Mouse (Mus musculus): ENCODE measurements around the gene Syn3. TPM values are rescaled to one million over a fixed set of nuclear protein-coding genes. Genes with fewer than 3 reads are reported as not detected.

Gene Syn3
- total RNA-seq, 1 experiment from 2014 or later, result 3.4 TPM

DNA sequence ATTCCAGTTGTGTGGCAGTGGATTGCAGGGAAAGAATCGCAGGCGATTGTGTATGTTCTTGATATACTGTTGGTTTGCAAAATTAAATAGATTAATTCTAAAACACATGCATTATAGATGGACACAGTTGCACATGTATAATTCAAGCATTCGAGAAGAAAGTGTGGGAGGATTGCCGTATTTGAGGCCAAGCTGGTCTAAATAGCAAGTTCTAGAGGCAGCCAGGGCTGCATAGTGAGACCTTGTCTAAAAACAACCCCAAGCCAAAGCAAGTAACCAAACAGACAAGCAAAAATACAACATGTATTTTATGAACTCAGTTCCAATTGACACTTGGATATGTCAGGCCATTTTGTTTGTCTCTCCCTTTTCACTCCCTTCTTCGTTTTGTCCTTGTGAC is 223.1 kb downstream of the Syn3 start:
- DNase-seq, result no peak

DNA sequence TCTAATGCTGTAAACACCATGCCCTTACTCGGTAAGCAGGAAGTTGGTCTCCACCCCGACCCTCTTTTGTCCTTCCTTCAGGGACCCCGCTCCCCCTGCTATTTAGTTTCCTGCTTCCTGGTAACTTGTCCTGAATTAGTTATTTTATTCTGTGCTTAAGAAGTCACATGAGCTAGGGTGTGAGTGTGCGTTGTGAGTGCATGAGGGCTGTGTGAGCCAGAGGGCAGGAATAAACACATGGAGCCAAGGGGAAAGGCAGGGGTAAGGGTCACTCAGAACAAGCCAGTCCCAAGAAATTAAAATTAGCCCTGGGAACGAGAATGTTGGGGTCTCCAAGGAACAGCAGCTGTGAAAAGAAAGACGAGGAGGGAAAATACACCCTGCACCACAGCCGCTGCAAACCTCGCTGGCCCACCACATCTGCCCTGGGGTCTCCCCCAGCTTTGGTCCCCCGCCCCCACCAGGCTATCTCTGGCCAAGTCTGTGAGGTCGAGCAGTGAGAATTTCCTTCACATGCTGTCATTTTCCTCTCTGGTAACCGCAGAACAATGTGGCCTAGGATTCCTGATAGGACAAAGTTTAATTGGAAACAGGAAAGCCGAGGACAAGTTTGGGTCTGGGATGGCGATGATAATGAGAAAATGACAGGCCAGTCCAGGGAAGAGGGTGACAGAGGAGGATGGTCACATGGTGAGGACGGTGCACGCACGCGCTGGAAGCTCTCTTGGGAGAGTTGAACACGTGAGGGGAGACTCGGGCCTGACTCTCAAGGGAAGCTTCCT is 225.1 kb downstream of the Syn3 start:
- DNase-seq, result peak; percentile 21

DNA sequence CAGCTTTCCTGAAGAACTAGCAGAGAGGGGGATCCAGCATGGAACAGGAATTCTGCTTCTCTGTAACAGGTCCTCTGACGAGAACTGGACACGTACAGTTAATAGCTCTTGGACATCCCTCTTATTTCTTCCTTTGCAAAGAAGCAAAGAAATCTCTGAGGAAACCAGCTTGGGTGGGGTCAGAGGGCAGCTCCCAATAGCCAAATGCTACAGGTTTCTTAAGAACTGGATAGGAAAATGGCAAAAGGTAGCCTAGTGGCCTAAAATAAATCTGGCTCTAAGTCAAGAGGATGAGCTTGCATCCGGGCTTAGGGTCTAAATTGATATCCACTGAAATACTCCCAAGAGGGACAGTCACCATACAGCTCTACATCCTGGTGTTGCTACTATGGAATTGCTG is 225.9 kb downstream of the Syn3 start:
- DNase-seq, result no peak

DNA sequence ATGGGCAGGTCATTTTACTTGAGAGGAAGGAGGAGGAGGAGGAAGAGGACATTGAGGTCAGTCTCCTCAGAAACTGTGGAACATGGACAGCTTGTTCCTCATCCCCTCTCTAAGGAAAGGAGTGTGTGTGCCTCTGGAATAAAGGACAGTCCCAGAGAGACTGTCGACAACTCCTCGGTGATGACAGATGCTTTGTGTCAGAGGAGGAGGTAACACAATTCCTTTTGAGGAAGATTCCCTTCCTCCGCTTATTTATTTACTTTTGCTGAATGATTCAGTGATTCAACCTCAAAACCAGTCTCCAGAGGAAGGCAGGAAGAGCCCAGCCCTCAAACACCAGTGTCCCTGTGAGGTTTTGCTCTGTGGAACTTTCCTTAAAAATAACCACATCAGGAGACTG is 228.4 kb downstream of the Syn3 start:
- no peak for DNase-seq

DNA sequence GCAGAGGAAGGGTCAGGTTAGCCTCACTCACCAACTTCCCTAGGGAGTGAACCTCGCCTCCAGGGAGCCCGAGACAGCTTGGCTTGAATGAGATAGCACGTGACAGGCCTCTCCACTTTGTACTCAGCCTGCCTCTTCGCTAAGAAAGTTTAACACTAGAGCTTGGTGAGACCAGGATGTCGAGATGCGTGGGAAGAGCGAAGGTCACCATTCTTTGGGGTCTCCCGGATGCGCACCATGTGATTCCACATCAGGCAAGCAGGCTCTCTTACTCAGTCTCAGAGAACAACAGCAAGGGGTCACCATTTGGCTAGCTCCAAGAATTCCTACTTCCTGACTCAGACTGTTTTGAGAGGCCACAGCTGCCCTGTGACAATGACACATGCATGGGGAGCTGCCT is 234.1 kb downstream of the Syn3 start:
- DNase-seq, result peak; percentile 10

DNA sequence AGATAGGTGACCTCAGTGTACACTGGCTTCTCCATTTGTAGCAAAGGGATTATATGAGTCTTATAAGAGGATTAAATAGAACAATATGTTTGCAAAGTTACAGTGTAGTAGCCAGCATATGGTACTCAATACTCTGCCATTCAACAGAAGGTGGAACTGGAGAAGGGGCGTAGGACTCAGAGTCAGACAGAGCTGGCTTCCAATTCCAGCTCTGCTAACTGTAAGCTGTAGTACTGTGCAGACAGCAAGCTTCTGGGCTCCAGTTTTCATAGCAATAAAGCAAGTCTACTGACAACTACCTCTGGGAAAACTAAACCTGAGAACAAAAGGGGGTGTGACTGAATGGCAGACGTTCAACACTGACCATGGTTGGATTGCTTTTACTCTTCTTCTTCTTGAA is 237.0 kb downstream of the Syn3 start:
- DNase-seq, result no peak

DNA sequence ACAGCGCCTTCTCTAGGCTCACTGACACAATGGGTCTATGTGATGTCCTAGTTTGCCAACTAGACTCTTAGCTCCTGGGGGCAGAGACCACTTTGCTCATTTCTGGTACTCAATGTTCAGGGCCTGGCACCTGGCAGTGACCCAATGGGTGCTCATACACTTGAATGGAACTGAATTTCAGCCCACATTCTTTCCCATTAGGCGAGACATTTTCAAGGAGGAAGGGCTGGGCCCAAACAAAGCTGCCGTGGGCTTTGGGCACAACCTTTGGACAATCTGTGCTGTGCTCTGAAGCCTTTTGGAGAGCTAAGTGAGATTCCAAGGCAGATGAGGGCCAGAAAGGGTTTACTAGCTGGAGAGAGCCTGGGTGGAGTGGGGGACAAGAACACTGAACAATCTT is 239.7 kb downstream of the Syn3 start:
- no peak for DNase-seq

DNA sequence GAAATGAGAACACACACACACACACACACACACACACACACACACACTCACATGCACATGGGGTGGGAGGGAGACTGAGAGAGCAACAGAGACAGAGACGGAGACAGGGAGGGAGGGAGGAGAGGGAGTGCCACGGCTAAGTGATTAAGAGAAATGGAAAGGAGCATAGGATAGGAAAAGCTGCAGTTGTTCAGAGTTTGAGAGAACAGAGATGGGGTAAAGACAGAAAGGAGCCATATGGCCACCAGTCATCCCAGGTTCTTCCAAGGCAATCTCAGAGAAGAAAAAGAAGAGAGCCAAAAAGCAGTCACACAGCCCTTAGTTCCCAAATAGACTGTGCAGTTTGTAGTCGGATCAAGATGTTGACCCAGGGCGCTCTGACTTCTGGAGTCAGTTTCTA is 240.7 kb downstream of the Syn3 start:
- DNase-seq, result no peak

DNA sequence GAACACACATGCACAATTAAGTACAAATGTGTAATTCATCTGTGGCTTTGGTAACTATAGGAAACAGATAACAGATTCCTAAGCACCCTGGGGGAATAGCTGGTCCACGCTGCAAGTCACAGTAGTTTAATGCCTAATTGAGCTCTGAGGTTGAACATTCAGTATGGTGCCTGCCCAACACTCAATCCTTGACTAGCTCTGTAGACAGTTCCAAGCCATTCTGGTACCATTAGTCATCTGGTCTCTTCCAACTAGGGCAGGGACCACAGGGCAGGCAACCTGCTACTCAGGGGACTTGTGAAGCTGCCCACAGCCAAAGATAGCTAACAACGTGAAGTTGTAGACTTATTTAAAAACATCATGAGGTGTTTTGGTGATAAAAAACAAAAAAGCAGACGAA is 241.7 kb downstream of the Syn3 start:
- no peak for DNase-seq

DNA sequence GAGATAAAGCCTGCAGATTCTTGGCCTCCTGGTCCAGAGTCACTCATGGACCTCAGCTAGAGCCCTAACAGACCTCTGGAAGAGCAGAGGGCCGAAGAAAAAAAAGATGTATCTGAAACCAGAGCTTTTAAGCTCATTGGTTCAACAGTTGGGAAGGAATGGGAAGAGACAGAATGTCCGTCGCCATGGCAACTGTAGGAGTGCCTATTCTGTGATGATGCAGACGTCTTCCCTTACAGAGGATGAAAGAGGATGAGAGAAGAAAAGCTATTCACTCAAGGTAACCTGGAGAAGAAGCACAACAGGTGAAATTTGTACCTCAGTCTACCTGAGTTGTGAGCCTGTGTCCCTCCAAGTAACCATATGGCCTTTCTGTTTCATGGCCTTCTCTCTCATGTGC is 242.5 kb downstream of the Syn3 start:
- no peak for DNase-seq

DNA sequence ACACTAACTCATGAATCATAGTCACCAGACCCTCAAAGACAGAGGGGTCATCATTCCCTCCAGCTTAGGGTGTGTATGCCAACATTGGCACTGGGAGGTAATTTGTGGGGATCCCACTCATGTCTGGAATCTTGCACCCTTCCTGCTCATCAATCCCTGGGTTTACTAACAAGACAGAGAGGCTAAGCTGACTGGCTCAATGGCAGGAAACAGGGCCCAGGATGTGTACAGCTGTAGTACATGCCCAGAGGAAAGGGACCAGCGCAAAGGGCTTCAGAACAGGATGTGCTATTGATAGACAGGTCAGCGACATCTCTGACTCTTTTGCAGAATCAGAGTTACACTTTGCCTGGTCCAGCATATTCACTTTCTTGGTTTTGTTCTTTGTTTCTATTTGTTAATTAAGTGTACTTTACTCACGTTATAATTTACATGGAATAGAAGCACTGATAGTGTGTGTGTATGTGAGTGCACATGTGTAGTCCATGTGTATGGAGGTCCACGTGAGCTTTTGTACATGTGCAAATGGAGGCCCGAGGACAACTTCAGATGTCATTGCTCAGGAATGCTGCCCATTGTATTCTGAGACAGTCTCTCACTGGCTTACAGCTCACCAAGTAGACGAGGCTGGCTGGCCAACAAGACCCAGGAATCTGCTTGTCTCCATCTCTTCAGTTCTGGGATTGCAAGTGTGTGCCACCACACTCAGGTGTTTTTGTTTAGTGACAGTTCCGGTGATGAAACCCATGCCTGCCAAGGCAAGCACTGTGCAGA is 248.4 kb downstream of the Syn3 start:
- DNase-seq, result no peak

DNA sequence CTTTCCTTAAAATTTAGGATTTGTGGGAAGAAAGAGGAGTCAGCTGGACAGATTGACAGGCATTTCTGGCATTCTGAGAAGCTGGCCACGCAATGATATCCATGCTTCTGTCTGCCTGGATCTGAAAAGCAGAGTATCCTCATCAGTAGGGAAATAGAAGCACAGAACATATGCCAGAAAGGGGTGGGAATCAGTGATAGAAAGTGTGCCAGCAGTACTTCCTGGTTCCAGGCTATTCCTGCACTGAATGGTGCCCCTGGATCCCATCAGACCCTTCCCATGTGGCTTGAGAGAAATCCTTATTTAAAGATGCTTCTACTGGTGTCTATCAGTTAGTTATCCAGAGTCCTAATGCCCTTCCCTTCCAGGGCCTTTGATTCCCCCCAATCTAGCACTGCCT is 249.4 kb downstream of the Syn3 start:
- DNase-seq, result no peak

DNA sequence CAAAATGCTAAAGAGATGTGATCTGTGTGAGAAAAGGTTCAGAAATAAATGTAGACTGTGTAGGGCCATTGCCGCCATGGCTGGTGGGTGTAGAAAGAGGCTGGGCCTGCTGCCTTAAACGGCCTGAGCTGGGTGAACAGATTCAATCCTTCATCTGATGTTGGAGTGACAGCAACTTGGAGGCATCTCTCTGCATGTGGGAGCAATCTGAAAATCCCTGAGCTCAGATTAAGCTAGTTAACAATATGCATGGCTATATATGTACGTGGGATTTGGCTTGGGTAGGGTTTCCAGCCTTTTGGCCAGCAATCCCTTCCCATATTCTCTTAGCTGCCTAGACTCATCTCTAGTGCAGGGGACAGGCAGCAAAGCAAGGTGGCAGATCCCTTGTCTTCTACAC is 249.9 kb downstream of the Syn3 start:
- DNase-seq, result no peak

DNA sequence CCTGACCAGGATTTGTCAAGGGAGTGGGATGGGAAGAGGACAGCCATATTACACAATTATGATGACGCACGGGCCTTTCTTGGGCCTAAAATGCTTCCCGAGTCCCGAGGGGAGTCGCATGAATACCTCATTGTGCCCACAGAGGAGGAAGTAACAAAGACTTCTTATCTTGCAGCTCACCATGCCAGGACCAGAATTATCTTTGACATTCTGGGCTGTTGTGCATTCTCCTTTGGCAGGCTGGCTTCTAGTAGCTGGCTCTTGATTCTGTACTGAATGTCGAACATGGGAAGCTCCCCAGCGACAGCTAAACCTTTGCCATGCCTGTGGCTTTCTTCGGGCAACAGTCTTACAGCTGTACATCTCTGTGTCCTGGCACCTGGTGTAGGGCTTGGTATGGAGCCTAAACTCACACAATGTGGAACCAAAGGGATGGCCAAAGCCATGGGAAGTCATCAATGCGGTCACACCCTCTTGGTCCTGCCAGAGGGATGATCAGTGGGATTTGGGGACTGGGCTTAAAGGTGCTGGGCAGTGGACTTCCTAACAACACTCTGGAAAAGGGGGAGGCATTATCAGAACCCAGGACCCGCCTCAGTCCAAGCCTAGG is 250.5 kb downstream of the Syn3 start:
- no peak for DNase-seq

DNA sequence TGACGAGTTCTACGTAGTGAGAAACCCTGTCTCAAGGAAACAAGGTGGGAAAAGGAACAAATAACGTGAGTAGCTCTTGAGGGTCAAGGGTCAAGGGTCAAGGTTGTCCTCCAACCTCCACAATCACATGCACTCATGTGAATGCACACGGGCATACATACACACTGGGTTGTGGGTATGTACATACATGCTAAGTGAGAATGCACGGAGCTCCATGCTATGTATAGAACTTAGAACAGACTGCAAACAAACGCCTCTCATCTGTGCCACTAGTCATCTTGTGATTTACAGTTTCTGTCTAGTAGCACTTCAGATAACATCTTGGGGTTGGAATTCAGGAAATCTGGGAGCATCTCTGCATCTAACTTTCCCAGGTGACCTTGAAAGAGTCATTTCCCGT is 253.3 kb downstream of the Syn3 start:
- no peak for DNase-seq

DNA sequence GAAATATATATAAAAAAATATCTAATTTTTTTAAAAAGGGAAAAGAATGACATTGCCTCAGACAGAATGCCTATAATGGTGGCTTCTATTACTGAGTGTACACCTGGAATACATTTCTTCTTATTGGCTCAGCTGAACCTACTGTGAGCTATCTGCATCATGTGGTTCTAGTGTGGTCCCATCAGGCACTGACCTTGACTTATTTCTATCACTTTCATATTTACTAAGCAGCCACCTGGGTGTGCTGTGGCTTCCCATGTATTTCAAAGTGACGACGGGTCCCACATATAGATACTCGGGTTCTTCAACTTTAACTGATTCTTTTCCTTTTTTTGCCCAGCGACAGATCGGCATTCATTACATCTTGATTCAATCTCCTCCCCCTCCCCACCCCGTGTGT is 255.2 kb downstream of the Syn3 start:
- DNase-seq, result no peak

DNA sequence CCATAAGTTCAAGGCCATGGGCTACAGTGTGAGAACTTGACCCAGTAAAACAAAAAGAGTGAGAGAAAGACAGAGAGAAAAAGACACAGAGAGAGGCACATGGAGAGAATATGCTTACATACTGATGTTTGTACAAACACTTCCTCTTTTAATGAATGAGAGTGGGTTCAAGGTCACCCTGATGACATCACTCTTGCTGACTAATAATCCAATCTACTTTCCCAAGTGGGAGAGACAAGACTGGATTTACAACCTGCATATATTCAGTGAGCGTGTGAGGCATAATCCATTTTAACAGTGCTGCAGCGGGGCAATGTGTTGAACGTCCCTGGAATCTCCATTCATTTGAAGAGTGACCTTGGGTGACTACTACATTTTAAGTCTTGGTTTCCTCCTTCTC is 256.0 kb downstream of the Syn3 start:
- no peak for DNase-seq

DNA sequence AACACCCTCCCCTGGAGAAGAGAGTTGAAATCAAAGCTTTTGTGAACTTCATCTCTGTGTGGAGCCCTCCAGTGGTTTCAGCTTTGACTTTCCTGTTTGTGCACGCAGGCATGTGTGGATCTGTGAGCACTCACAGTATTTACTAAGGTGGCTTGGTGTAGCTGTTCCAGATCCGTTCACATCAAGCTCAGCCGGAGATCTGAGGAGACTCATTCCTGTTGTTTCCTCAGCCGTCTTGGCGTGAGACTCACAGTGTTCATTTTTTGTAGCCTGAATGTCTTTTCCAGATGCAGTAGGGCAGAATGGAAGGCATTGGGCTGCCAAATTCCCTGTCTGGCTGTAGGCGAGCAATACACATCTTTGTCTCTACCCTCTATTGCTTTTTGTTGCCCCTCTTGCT is 268.7 kb downstream of the Syn3 start:
- no peak for DNase-seq

DNA sequence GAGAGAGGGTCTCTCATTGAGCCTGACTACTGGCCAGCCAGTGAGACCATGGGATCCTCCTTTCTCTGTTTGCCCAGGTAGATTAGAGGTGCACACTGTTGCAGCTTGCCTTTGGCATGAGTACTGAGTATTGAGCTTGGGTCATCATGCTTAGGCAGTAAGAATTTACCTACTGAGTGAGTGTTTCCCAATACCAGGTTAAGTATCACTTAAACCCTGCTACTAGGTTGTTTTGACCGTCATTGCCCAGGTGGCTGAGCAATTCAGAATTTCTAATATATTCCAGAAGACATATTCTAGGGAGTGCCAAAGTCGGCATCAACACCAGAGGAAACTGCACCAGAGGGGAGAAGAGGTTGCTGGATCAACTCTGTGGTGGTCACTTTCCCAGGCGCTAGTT is 273.2 kb downstream of the Syn3 start:
- no peak for DNase-seq

DNA sequence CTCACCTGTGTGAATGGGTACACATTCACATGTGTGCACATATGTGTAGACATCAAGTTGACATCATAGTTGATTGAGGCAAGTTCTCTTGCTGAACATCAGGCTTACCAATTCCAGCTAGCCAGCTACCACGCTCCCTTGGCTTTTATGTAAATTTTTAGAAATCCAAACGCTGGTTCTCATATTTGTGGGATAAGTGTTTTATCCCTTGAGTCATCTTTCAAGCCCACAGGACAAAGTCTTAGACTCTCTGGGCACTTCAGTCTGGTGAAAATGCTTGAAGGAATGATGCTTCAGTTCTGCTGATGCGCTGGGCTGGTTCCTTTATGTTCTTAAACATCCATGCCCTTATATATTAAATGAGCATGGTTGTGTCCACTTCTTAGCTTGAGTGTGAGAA is 279.7 kb downstream of the Syn3 start:
- DNase-seq, result no peak

DNA sequence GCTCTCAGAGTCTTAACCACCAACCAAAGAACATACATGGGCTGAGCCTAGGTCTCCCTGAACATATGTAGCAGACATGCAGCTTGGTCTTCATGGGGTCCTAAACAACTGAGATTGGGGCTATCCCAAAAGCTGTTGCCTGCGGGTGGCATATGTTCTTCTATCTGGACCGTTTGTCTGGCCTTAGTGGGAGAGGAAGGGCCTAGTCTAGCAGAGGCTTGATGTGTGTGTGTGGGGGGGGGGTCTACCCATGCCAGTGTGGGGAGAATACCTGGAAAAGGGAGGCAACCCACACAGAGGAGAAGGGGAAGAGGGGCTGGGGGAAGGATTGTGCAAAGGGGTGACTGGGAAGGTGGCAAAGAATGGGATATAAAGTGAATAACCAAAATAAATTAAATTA is 281.9 kb downstream of the Syn3 start:
- no peak for DNase-seq

DNA sequence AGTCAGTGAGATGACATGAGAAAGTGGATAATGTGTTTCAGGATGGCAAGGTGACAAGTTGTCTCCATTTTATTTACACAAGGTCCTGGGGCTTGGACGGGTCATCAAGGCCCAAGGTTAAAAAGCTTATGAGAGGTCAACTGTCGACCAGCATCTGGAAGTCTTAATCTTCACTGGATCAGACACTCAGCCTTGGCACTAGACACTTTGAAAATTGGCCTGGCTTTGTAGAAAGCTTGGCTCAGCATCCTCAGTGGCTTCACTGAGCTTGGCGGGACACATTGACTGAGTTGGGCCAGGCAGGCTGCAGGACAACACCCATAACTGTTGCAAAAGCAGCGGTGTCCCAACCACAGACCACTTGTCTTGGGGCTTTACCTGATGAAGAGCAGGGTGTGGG is 286.6 kb downstream of the Syn3 start:
- no peak for DNase-seq

DNA sequence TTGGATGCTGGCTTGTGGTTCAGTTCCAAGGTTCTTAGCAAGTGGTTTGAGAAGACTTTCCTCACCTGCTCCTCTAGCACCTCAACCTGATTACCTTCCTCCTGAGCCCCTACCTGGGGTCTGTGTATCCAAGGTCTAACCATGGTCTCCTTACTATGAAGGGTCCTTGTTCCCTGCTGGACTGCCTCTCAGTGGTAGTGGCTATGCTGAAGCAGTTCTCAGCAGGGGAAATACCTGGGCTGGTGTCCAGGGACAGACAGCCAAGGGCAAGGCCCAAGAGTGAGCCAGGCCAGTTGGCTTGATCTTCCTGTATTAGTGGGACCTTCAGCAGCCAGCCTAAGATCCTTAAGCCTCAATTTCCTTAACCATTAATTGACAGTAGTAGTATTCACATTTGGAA is 294.8 kb downstream of the Syn3 start:
- DNase-seq, result peak; percentile 46

DNA sequence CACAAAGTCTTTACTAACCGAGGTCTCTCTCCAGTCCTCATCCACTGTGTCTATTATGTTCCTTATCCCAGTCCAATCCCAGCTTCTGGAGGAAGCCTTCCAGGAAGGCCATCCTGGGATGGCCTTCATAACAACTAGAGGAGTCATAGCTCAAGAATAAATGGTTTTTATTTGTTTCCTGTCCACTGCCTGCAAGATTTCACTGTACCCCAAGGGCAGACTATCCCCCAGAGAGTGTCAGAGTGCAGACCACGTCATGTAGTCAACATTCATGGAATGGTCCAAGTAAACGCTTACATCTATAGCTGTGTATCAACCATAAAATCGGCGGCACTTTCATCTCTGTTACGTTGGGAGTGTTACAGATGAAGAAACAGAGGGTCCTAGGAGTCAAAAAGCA is 295.5 kb downstream of the Syn3 start:
- DNase-seq, result no peak

Data from adrenal gland, postnatal 25 days (tissue).